Mouse (Mus musculus) retina, embryonic 14.5 days (tissue): ENCODE measurements at regions not wholly inside any gene's neighbourhood (a gene's known extent, or its start where the extent isn't known, plus 50 kb on each side); places are given as distances from the start of the nearest gene placed in this dataset.

ENCODE experiments used
- DNase-seq: peaks from one replicate; pipeline ENCODE4 v3.0.0-alpha.2; 2015; ENCODE audit warnings: low spot score

- DNase-seq = peak; percentile 64
Measured at GRCm38 (mm10) chr14:120830389-120830835, 80.6 kb upstream of the Ipo5 start.

DNA sequence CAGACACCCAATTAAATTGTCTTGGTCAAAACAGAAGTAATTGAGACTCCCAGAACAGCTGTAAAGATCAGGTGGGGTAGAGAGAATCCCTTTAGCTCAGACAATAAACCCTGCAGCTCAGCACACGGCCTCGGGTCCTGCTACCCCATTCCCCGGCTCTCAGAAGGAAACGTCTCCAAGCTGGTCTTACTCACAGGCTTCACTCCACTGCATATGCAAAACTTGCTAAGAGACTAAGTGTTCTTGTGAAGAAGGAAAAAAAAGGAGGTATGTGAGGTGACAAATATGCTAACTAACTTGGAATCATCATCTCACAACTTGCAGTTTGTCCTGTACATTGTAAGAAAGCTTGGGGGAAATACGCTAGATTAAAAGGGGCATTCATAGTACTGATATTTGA, 79.6 kb upstream of the Ipo5 start:
- no peak for DNase-seq

DNA sequence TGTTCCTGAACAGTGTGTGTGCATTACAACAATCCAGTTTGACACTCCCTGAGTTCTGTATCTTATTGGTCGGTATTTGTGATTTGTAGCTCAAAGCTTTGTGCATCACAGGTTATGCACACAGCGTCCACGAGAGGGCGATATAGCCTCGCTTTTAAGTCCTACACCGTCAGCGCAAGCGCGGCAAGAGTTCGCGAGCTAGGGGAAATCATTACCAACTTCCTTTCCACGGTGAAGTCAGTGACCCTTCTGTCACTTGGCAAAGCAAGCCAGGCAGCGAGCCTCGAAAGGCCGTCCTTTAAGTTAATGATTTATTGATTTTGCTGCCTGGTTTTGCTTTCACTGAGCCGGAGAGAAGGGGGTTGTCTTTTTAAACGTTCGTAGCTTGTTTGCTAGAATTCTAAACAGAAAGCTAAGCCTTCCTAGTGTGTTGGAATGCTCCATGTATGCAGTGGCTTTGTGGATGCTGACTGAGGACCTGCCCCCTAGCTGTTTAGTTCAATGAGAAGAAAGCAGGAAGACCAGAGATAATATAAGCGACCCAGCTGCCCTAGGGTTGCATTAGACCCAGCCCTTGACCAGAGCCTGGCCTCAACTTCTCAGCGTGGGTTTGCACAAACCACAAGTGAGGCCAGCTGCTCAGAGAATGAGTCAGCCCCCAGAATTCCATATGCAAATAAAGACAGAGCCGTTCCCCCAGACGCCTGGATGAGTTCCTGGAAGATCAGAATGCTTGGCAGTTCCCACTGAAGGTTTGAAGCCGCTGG, 79.0 kb upstream of the Ipo5 start:
- peak; percentile 94 for DNase-seq

DNA sequence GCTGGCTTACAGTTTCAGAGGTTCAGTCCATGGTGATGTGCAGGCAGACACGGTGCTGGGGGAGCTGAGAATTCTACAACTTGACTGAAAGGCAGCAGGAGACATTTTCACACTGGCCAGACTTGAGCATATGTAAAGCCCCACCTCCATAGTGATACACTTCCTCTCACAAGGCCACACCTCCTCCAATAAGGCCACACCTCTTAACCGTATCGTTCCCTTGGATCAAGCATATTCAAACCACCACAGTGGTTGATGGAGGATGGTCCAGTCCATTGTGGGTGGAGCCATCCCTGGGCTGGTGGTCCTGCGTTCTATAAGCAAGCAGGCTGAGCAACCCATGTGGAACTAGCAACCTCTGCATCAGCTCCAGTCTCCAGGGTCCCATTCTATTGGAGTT, 76.2 kb upstream of the Ipo5 start:
- DNase-seq = no peak

DNA sequence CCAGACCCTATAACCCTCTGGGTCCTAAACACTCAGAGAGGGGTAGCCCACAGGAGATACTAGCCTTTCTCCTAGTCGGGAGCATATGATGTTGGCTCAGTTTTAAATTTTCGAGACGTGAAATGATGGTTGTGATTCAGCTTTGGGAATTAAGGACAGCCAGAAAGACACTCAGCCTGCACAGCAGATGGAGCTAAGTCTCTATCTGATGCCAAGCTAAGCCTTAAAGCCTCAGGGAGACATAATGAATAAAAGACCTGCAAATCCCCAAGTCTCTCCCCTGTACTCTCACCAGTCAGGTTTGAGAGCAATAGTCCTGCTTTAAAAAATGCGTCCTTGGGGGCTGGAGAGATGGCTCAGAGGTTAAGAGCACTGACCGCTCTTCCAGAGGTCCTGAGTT, 75.3 kb upstream of the Ipo5 start:
- no peak for DNase-seq

DNA sequence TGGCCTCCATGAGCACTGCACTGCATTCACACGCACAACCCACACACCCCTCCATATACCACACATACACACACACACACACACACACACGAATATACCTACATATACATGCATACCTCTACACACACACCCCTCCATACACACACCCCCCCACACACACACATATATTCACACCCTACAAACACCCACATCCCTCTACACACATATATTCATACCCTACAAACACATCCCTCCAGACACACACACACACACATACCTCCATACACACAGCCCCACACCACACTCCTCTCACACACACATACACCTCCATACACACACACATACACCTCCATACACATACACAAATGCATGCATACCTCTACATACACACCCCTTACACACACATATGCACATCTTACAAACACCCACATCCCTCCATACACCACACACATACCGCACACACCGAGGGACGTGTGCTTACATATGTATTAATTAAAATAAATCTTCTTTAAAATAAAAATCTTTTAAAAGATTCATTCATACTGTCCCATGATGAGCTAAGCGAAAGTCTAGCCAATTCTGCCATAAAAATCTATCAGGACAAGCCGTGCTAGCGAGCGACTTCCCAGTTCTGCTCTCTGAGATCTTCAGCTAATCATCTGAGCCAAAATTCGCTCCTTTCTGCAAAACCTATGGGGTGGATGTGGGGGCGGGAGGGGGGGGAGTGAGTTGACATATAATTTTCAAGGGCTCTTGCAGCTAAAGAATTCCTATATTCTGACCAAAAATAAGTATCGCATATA, 74.3 kb upstream of the Ipo5 start:
- no peak for DNase-seq

- DNase-seq = no peak
Measured at GRCm38 (mm10) chr14:120840900-120841299, 70.1 kb upstream of the Ipo5 start.

- no peak for DNase-seq
Measured at GRCm38 (mm10) chr14:120841311-120841710, 69.7 kb upstream of the Ipo5 start.

GRCm38 (mm10) chr14:120845172-120845571, 65.9 kb upstream of the Ipo5 start:
- DNase-seq = no peak

DNA sequence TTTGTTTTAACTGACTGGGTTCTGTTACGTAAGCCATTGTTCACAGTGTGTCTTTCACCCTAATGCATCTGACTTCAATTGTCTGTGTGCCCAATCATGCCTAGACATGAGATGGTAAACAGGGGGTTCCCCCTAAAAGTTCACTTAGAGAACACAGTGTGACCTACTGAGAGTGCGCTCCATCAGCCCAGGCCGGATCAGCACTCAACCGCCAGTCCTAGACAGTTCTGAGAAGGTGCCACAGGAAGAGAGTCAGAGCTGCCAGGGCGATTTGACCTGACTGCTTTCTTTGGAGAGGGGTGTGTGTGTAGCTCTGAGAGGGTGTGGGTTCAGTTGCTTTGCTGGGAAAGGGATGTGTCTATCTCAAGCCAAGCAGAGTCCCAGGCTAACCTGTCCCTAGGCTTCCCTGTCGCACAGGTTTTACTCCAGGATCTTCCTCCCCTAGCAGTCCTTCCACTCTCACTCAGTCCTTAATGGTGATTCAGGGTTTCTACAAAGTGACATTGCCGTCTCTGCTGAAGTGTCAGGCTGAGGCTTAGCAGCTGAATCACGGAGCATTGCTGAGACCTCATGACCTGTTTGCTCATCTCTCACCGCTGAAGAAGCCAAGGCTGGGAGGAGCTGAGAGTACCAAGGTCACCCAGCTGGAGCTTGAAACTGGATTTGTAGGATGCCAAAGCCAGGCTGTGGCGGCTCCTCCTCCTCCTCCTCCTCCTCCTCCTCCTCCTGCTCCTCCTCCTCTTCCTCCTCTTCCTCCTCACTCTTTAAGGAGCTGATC, 64.8 kb upstream of the Ipo5 start:
- no peak for DNase-seq

- no peak for DNase-seq
Measured at GRCm38 (mm10) chr14:120847006-120847405, 64.0 kb upstream of the Ipo5 start.

DNA sequence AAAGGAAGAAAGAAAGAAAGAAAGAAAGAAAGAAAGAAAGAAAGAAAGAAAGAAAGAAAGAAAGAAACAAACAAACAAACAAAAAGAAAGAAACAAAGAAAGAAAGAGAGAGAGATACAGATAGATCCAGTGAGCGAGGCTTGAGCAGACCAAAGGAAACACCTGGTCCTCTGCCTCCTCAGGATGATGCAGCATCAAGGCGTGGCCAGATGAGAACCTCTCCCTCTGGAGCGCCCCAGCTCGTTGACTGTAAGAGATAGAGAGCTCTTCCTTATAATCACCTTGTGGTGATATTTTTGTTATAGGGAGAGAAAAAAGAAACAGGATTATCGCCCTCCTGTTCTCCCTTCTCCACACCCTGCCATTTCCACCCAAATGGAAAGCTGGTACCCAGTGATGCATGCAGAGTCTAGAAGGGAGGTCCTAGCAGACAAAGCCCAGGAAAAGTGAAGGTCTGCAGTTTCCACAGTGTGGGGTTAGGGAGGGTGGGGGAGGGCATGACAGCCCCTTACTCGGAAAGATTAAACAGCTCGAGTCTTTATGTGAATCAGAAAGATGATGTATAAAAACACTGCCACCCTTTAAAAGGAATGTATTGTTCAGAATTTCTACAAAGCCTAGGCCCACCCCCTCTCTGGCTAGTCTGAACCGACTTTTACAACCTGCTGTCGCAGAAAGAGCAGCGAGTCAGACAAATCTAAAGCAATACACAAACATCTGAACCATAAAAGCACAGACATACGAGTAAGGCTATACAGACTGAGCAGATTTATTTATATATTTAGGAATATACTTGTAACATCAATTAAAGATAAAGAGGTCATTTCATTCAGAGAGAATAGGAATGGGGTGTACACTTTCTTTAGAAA, 62.7 kb upstream of the Ipo5 start:
- no peak for DNase-seq

GRCm38 (mm10) chr14:120849159-120849558, 61.9 kb upstream of the Ipo5 start:
- no peak for DNase-seq

DNA sequence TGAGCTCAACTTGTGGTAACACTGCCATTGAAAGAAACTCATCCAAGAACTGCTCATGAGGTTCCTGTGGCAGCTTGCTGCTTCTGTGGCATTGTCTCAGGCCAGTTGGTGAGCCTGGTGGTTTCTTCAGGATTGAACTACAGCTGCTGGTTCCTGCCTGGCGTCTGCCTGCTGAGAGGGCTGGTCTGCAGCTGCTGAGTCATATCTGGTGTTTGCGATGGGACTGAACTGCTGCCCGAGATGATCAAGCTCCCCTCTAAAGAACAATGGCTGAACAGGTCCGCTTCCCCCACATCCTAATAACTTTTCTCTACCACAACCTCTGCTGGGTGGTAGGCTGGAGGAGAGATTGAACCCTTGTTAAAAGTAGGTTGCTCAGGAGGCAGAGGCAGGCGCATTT, 57.4 kb upstream of the Ipo5 start:
- DNase-seq = no peak

DNA sequence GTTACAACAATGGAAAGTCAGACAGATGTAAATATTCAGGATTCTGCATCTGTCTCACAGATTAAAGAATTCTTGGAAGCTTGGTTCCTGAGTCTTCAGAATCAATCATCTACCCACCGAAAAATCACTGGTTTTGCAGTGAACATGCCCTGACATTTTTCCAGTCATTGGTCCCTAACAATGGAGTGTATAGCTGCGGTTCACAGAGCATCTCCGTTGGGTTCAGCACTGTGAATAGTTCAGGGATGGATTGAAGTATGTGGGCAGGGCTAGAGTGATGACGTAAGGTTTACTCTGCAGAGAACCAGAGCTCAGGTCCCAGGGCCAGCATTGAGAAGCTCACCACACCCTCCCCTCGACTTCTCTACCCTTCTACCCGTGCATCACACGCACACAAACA, 56.5 kb upstream of the Ipo5 start:
- DNase-seq = peak; percentile 64

GRCm38 (mm10) chr14:120855181-120855580, 55.8 kb upstream of the Ipo5 start:
- no peak for DNase-seq
